Mouse (Mus musculus) erythroblast, embryonic 14.5 days (primary cell): ENCODE measurements around the gene Slc7a11.

Experiments used
- GATA1 ChIP-seq: IDR thresholded peaks from 2 replicates; pipeline ENCODE4 v1.6.1; 2012; ENCODE audit warnings: low read length, inconsistent platforms, mixed read lengths
- TAL1 ChIP-seq: IDR thresholded peaks from 3 replicates; pipeline ENCODE4 v1.6.1; 2012; ENCODE audit warnings: low read length, inconsistent platforms, mixed read lengths

DNA sequence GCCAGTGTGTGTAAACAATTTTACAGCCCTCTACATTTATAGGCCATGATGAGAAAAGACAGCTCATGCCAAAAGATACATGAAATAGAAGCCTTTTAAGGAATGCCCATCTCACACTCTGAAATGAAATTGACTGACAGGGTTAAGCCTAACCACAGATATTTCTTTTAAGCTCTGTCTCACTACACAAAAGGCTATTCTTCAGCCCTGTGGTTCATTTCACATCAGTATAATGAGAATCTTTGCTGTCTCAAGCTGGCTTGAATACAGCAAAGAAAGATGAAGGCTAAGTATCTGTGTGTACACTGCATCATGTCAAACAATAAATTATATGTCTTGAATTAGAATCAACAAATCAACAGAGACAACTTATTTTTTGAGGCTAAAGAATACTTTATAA lies 549.5 kb downstream of the Slc7a11 start:
- TF ChIP-seq TAL1 (no peak), GATA1 (no peak)
